Mouse (Mus musculus) erythroblast, adult 5-6 weeks (primary cell): ENCODE data around the gene AC124502.3. TPM values are rescaled to one million over a fixed set of nuclear protein-coding genes. Genes with fewer than 3 reads are reported as not detected.
A peak's percentile ranks its signal among the peaks of the same experiment; 100 is the strongest.
"Not testable (repeated sequence)": the region's sequence is repeated elsewhere in the genome, so short reads cannot be mapped to it uniquely, and the experiment has no call there.

Source experiments
- ATAC-seq: replicated peaks from 2 replicates; pipeline ENCODE4 v1.8.0; 2016; ENCODE audit warnings: moderate number of reproducible peaks, mild to moderate bottlenecking, moderate TSS enrichment, inconsistent platforms; ENCODE audit not compliant: poor library complexity, low FRiP score, severe bottlenecking
- total RNA-seq, 2 experiments: library from RNA; stranded (forward) in 1 of 2; stranded (reverse) in 1 of 2; fragments of 150-400 nt in 1 of 2; fragments of 200-764, 138-1000 nt in 1 of 2; gene quantifications; 2 replicates each; pipeline versions ENCODE4 v1.2.3 to v1.2.4; 2015 to 2017; ENCODE audit warnings: low replicate concordance in 2 of 2

The AC124502.3 gene
- total RNA-seq (2015; ENCODE audit: low replicate concordance) (0.38 TPM in 1 of 2 replicates, not detected in the other), total RNA-seq (2017; ENCODE audit: low replicate concordance) (1.7 TPM in 1 of 2 replicates, not detected in the other)

GRCm38 (mm10) chr19:5038709-5039156 lies at the start of gene AC124502.3, which contains the start of gene B4gat1:
Gene AC124502.3, plus strand, starts transcription at chr19:5038891.
Gene B4gat1, plus strand, starts transcription at chr19:5038826.
- peak; percentile 81 for ATAC-seq

- ATAC-seq = peak; percentile 47; the same call in 1 of the 2 replicates
These were observed 49.7 kb upstream of the AC124502.3 start for GRCm38 (mm10) chr19:4989013-4989412.

GRCm38 (mm10) chr19:4989434-4990255 lies 49.0 kb upstream of the AC124502.3 start:
- no peak for ATAC-seq

GRCm38 (mm10) chr19:4990256-4990625 lies 48.5 kb upstream of the AC124502.3 start, which contains the start of gene Npas4:
Gene Npas4, minus strand, starts transcription at chr19:4990316.
- ATAC-seq = no peak

- ATAC-seq = no peak
These were observed 48.0 kb upstream of the AC124502.3 start for GRCm38 (mm10) chr19:4990716-4991115.

- no peak for ATAC-seq
These were observed 46.3 kb upstream of the AC124502.3 start for GRCm38 (mm10) chr19:4992371-4992770.

- no peak for ATAC-seq
These were observed 45.8 kb upstream of the AC124502.3 start for GRCm38 (mm10) chr19:4992904-4993303.

GRCm38 (mm10) chr19:4994043-4994442 lies 44.6 kb upstream of the AC124502.3 start:
- no peak for ATAC-seq

GRCm38 (mm10) chr19:4999445-5000140 lies 39.1 kb upstream of the AC124502.3 start:
- ATAC-seq = no peak

GRCm38 (mm10) chr19:5001666-5002406 lies 36.9 kb upstream of the AC124502.3 start:
- ATAC-seq = peak; percentile 74

- not testable (repeated sequence) for ATAC-seq
These were observed 35.0 kb upstream of the AC124502.3 start for GRCm38 (mm10) chr19:5003644-5004043.

GRCm38 (mm10) chr19:5004925-5005324 lies 33.8 kb upstream of the AC124502.3 start:
- ATAC-seq = no peak

- ATAC-seq = no peak
These were observed 25.6 kb upstream of the AC124502.3 start for GRCm38 (mm10) chr19:5013138-5013537.

GRCm38 (mm10) chr19:5014961-5015398 lies 23.7 kb upstream of the AC124502.3 start:
- ATAC-seq = no peak

GRCm38 (mm10) chr19:5016221-5016742 lies 22.4 kb upstream of the AC124502.3 start:
- ATAC-seq = no peak

- ATAC-seq = peak; percentile 73
These were observed 21.9 kb upstream of the AC124502.3 start for GRCm38 (mm10) chr19:5016782-5017181.

- no peak for ATAC-seq
These were observed 21.1 kb upstream of the AC124502.3 start for GRCm38 (mm10) chr19:5017611-5018010.

- no peak for ATAC-seq
These were observed 20.5 kb upstream of the AC124502.3 start for GRCm38 (mm10) chr19:5018191-5018590.

- no peak for ATAC-seq
These were observed 17.3 kb upstream of the AC124502.3 start for GRCm38 (mm10) chr19:5021416-5021815.
